Mouse (Mus musculus) MEL (cell line): Measurements from ENCODE around the gene Cntnap1.

Experiments used
- CHD2 ChIP-seq: IDR thresholded peaks from 2 replicates; pipeline ENCODE4 v1.6.1; 2011; ENCODE audit warnings: low read length, improper control_type of control experiment
- CTCF ChIP-seq, 3 experiments: IDR thresholded peaks in 2 of 3; conservative IDR thresholded peaks in 1 of 3; 2 replicates each; pipeline ENCODE4 v1.5.1; 2011 to 2012; ENCODE audit warnings: low read length in 3 of 3, low read depth in 2 of 3, mild to moderate bottlenecking in 2 of 3, improper control_type of control experiment in 1 of 3, inconsistent platforms in 1 of 3, mixed read lengths in 1 of 3, moderate library complexity in 1 of 3; ENCODE audit not compliant: control insufficient read depth in 1 of 3, insufficient read depth in 1 of 3, poor library complexity in 1 of 3, severe bottlenecking in 1 of 3
- E2F4 ChIP-seq: IDR thresholded peaks from 2 replicates; pipeline ENCODE4 v1.6.1; 2011; ENCODE audit warnings: low read depth, low read length, improper control_type of control experiment, borderline replicate concordance
- EP300 ChIP-seq, 2 experiments: IDR thresholded peaks; 2 replicates each; pipeline ENCODE4 v1.6.1; 2011; ENCODE audit warnings: improper control_type of control experiment in 2 of 2, low read length in 2 of 2, low read depth in 1 of 2, mild to moderate bottlenecking in 1 of 2
- GABPA ChIP-seq: IDR thresholded peaks from 2 replicates; pipeline ENCODE4 v1.6.1; 2012; ENCODE audit warnings: low read depth, mild to moderate bottlenecking, inconsistent platforms, low read length, improper control_type of control experiment, moderate library complexity
- GATA1 ChIP-seq: IDR thresholded peaks from 2 replicates; pipeline ENCODE4 v1.6.1; 2011; ENCODE audit warnings: low read depth, low read length, improper control_type of control experiment
- KAT2A ChIP-seq: conservative IDR thresholded peaks from 2 replicates; pipeline ENCODE4 v1.6.1; 2012; ENCODE audit warnings: low read depth, low read length, improper control_type of control experiment, inconsistent platforms
- MAFK ChIP-seq: IDR thresholded peaks from 2 replicates; pipeline ENCODE4 v1.6.1; 2011; ENCODE audit warnings: low read depth, mild to moderate bottlenecking, low read length, improper control_type of control experiment, borderline replicate concordance
- MAX ChIP-seq: IDR thresholded peaks from 2 replicates; pipeline ENCODE4 v1.6.1; 2011; ENCODE audit warnings: low read length, improper control_type of control experiment
- NELFE ChIP-seq: IDR thresholded peaks from 2 replicates; pipeline ENCODE4 v1.6.1; 2011; ENCODE audit warnings: low read depth, low read length, improper control_type of control experiment
- RAD21 ChIP-seq: IDR thresholded peaks from 2 replicates; pipeline ENCODE4 v1.6.1; 2011; ENCODE audit warnings: mild to moderate bottlenecking, low read depth, low read length, improper control_type of control experiment

- no peak for TF ChIP-seq CTCF (IDR thresholded peaks at IDR 0.05 in 2 of 3, conservative IDR thresholded peaks at IDR 0.05 in 1 of 3; ENCODE audit: control insufficient read depth in 1 of 3, insufficient read depth in 1 of 3, low read depth in 2 of 3, low read length in 3 of 3, poor library complexity in 1 of 3, severe bottlenecking in 1 of 3)
- TF ChIP-seq RAD21 = no peak
- TF ChIP-seq EP300 (IDR thresholded peaks at IDR 0.05; ENCODE audit: low read depth in 1 of 2, low read length in 2 of 2) = no peak
- TF ChIP-seq MAX = no peak
- TF ChIP-seq CHD2 = no peak
- no peak for TF ChIP-seq KAT2A
- no peak for TF ChIP-seq E2F4
- no peak for TF ChIP-seq NELFE
- TF ChIP-seq MAFK = no peak
- TF ChIP-seq GATA1 = no peak
- no peak for TF ChIP-seq GABPA
Measured at GRCm38 (mm10) chr11:101187541-101187940, 17.2 kb downstream of the Cntnap1 start.
